Mouse (Mus musculus) regulatory T cell (primary cell): ENCODE measurements around the gene Ldhd.
"Not testable (repeated sequence)": the region's sequence is repeated elsewhere in the genome, so short reads cannot be mapped to it uniquely, and the experiment has no call there.

Source experiments
- in situ Hi-C: fragments of 300-600 bp; cut with MboI, MseI; formaldehyde crosslinking; loops from one replicate; pipeline ENCODE4 v1.15.1; 2025; ENCODE audit warnings: high pct_unique_total_duplicates

Gene Ldhd

DNA sequence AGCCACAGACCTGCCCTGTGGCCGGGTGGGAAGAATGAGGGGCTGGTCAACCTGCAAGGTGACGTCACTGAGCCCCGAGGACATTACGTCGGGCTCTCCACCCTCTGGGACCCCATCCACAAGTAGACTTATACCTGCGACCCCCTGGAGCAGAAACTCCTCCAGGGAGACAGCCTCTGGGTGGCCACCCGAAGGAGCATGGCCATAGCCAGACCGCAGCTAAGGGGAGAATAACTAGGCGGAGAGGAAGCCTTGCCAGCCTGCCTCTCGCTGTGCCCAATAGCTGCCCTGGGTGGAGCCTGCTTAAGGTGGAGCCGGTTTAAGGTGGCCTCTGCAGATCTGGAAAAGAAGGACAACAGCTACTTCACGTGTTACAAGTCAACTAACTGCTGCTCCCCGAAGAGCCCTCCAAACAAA lies at the start of gene Ldhd:
TSS of gene Ldhd (minus strand) at position 270 of the 417 bp plus-strand sequence.
- in situ Hi-C loops: loop anchor here (10.0 kb wide), 1 partner anchor 315 kb away; no protein-coding TSS in a partner anchor

DNA sequence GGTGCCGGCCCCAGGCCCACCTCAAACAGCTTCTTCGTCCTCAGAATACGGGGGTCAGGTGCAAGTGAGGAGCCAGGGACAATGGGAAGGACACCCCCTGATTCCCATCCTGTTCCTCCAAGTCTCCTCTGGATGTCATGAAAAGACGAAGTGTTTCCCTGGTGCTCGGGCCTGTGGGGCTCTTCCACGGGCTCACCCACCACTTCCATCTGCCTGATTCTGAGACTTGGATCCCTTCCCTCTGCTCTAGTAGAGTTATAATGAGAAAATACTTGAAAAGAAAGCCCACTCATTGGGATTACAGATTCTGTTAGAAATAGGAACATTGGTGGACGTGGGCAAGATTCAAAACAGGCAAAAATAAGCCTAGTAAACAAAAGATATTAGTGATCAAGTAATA lies 48.7 kb upstream of the Ldhd start:
- in situ Hi-C loops: loop anchor here (10.0 kb wide), 1 partner anchor 156 kb away; no protein-coding TSS in a partner anchor

DNA sequence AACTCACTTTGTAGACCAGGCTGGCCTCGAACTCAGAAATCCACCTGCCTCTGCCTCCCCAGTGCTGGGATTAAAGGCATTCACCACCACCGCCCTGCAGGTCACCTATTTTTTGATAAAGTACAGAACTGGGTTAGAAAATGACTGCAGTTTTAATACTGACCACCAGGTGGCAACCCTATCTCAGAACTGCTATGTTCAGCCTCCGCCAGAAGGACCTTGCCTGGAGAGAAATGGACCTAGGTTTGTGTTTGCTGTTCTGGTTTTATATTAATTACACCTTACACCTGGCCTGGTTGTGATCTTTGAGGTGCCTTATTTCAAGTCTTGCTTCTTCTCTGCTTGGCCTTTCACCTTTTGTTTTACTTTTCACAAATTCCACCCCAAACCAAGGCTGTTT lies 47.9 kb upstream of the Ldhd start:
- in situ Hi-C loops: loop anchor here (10.0 kb wide), 1 partner anchor 157 kb away; no protein-coding TSS in a partner anchor

DNA sequence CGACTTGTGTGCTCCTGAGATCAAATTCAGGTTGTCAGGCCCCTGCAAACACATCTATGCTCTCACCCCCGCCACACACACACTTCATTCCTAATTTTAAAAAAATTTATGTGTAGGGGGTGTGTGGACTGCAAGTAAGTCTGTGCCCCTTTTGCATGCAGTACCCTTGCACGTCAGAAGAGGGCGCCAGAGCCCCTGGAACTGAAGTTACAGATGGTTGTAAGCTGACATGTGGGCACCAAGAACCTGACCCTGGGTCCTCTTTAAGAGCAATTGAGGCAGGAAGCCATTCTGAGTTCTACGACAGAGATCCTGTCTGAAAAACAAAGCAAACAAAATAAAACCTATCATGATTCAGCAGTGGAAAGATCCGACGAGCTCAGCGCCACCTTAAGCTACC lies 46.1 kb upstream of the Ldhd start:
- in situ Hi-C loops: loop anchor here (10.0 kb wide), 1 partner anchor 159 kb away; no protein-coding TSS in a partner anchor

DNA sequence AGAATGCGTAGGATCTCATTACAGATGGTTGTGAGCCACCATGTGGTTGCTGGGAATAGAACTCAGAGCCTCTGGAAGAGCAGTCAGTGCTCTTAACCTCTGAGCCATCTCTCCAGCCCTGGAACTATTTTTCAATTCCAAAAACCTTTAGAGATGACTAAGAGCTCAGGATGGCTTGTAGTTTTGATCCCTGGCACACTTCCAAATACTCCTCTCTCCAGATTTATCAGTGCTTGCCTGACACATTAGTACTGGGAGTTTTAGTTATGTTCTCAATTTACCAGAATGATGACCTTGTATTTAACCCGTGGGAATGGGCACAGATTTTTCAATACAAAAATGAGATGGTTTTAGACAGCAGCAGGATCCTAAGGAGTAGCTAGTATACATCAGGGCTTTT lies 36.6 kb upstream of the Ldhd start:
- in situ Hi-C loops: no loop called here

DNA sequence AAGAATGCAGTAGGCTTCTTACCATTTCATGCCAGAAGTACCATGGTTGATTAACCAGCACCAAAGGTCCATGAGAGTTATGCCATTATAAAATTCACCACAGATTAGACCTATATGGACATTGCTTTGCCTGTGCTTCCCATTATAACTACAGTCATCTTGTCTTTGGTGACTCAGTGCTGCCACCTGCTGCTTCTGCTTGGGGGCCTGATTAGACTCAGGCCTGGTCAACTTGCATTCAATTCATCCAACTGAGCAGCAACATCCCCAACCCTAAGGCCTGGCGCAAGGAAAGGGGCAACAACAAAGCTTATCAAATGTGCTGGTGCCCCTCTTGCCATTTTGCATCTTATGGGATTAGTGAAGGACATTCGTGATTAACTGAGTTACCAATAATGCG lies 32.3 kb upstream of the Ldhd start:
- in situ Hi-C loops: no loop called here

- in situ Hi-C loops: no loop called here
Observed at GRCm38 (mm10) chr8:111658819-111659423, 28.7 kb upstream of the Ldhd start.

DNA sequence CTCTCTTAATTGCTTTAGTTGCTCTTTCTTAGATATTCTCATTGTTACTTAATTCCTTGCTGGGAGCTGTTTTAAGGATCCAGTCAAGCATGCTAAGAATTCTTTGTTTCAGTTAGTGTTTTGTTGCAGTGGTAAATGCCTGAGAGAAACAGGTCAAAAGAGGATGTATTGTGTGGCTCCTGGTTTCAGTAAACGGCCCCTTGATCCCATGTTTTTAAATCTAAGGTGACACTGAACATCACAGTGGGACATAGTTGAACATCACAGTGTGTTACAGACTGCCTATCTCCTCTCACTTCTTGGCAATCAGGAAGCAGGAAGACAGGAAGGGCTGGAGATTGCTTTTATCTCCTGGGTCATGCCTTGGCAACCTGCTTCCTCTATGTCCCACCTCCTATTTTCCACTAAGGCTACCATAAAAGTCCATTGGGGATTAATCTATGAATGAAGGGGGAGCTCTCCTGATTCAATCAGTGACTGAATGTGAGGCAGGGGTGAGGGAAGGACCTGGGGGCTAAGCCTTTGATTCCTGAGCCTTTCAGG lies 27.2 kb upstream of the Ldhd start:
- in situ Hi-C loops: no loop called here

DNA sequence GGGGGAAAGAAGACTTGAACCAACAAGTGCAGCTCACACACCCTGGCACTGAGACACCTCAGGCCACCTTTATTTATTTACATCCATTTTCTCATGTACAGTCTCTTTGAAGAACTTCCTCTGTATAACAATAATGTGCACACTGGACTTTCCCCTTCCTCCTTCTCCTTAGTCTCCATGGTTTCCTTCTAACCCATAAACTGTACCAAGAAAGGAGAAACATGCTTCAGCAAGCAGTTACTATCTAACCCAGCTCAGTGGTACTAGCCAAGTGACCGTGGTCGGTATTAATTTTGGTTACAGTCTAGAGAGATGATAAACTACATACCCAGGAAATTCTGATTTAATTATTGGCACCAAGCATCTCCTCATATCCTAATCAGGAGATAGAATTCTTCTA lies 23.4 kb upstream of the Ldhd start:
- in situ Hi-C loops: no loop called here

DNA sequence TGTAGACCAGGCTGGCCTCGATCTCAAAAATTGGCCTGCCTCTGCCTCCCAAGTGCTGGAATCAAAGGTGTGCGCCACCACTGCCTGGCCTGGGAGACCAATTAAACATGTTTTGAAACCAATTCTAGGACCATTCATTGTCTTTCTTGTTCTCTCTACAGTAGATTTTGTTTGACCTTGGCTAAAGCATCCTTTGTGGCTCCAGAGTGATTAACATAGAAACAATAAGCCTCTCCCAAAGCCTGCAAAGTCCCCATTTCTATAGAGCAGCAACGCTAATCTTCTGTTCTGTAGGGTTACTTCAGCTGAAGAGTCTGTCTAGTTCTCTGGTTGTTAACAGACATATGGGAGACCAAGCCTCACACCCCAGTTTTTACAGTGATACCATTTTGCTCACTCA lies 20.5 kb upstream of the Ldhd start:
- in situ Hi-C loops: no loop called here

- in situ Hi-C loops: no loop called here
Observed at GRCm38 (mm10) chr8:111648834-111649233, 18.7 kb upstream of the Ldhd start.

GRCm38 (mm10) chr8:111645715-111646114 lies 15.5 kb upstream of the Ldhd start:
- in situ Hi-C loops: no loop called here

- in situ Hi-C loops: not testable (repeated sequence)
Observed at GRCm38 (mm10) chr8:111644286-111645051, 14.3 kb upstream of the Ldhd start.

GRCm38 (mm10) chr8:111643264-111644141 lies 13.3 kb upstream of the Ldhd start, which contains the start of gene Zfp1:
TSS of gene Zfp1 (plus strand) at chr8:111643401.
- in situ Hi-C loops: no loop called here

GRCm38 (mm10) chr8:111642939-111643263 lies 12.7 kb upstream of the Ldhd start:
- in situ Hi-C loops: no loop called here

DNA sequence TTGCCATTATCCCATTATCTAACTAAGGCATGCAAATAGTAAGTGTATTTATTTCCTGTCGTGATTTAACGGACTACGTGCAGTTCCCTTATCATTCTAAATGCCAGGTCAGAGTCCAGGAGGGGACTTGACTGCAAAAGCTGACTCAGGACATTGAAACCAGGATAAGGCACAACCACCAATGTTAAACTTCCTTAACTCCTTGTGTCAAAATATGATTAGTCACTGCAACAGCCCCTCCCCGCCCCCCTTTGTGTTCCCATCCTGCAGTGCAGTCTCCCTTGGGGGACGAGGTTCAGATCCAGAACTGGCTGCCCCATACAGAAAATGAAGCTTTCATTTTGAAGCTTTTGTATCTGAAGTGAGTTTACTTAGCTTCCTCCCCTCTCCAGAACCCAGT lies 12.3 kb upstream of the Ldhd start:
- in situ Hi-C loops: no loop called here

DNA sequence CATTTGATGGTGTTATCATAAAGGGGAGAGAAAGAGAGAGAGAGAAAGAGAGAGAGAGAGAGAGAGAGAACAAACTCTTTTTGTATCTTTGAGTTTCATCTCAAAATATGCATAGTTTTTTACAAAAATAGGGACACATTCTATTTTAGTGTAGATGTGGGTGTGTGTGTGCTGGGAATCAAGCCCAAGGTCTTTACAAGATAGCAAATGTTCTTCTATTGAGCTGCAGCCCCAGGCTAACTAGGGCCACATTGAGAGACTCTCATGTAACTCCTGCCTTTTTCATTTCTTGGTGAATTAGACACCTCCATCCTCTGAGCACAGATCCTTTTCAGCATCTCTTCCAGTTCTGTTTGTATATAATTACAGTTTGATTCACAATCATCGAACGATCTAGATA lies 10.9 kb upstream of the Ldhd start:
- in situ Hi-C loops: no loop called here

DNA sequence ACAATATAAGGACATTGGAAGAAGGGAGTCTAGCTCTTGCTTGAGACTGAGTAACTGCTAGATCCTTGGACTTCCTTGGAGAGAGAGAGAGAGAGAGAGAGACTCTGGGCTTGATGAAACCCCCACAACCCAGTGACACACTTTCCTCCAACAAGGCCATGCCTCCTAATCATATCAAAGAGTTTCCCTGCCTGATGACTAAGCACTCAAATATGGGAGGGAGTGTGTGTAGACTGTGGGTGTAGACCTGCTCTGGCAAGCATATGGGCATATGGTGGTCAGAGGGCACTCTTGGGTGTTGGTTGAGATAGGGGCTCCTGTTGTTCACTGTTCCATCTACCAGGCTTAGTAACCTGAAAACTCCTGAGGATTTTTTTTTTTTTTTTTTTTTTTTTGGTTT lies 7.9 kb upstream of the Ldhd start:
- in situ Hi-C loops: loop anchor here (10.0 kb wide), 1 partner anchor 323 kb away; no protein-coding TSS in a partner anchor

GRCm38 (mm10) chr8:111632976-111633375 lies 2.8 kb upstream of the Ldhd start:
- in situ Hi-C loops: loop anchor here (10.0 kb wide), 1 partner anchor 318 kb away; no protein-coding TSS in a partner anchor

DNA sequence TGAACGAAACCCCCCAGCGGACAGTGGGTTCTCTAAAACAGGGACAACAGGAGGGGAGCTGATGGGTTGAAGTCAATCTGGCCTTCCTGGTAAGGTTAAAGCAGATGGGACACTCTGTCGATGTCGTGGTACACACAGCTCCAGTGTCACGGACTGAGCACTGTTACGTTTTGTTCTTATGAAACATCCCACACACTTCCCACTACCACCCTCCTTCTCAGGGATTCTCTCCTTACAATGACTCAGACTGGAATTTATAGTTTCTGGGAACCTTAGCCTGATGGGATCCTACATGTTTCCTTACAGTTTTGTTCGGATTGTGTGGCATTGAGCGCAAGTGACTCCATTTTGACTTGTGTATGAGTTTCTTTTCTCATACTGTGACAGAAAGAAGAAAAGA lies 1.4 kb upstream of the Ldhd start:
- in situ Hi-C loops: loop anchor here (10.0 kb wide), 1 partner anchor 317 kb away; no protein-coding TSS in a partner anchor

- in situ Hi-C loops: loop anchor here (10.0 kb wide), 1 partner anchor 284 kb away; no protein-coding TSS in a partner anchor
Observed at GRCm38 (mm10) chr8:111628894-111629501, 1.2 kb downstream of the Ldhd start.
